Mouse (Mus musculus) lung, adult 2 months (tissue): Measurements from ENCODE around the gene Phf21b. TPM values are rescaled to one million over a fixed set of nuclear protein-coding genes. Genes with fewer than 3 reads are reported as not detected.

Source experiments
- DNase-seq: peaks from one replicate; pipeline ENCODE4 v3.0.0; 2022
- H3K4me1 ChIP-seq: fragments of 200-500 bp; 2 replicates; pipeline ENCODE4 v1.6.1; 2011; ENCODE audit warnings: low read length; ENCODE audit not compliant: control insufficient read depth, insufficient read depth
- H3K4me3 ChIP-seq: fragments of 200-500 bp; replicated peaks from 2 replicates; pipeline ENCODE3; 2011; ENCODE audit warnings: low read depth, mild to moderate bottlenecking, control low read depth, low read length; ENCODE audit errors: extremely low read depth
- CTCF ChIP-seq: fragments of 200-500 bp; IDR thresholded peaks from 2 replicates; pipeline ENCODE4 v1.5.1; 2011; ENCODE audit warnings: mild to moderate bottlenecking, low read length, control low read depth; ENCODE audit not compliant: insufficient read depth
- POLR2A ChIP-seq: fragments of 200-500 bp; IDR thresholded peaks from 2 replicates; pipeline ENCODE4 v1.6.1; 2011; ENCODE audit warnings: low read depth, mild to moderate bottlenecking, control low read depth, low read length, borderline replicate concordance; ENCODE audit errors: extremely low read depth
- WGBS: fragments of 180-500 bp; shearing (Covaris S2); methylation state at CpG from one replicate; pipeline ENCODE4 v1.1.7; 2018; 5-methylcytosine and 5-hydroxymethylcytosine counted together
- polyA plus RNA-seq: library from polyadenylated mRNA; depleted of rRNA; stranded (reverse); fragments of >200 nt; gene quantifications from 2 replicates; pipeline ENCODE4 v1.2.3, GENCODE M21; 2012

Gene Phf21b
- polyA plus RNA-seq, 1 experiment, result 2.2 TPM

GRCm38 (mm10) chr15:84850321-84850720, 5.5 kb downstream of the Phf21b start:
- peaks cover 3% of the 10 kb centered on the region; the same call in 1 of the 2 replicates for H3K4me1 ChIP-seq
- H3K4me3 ChIP-seq, result no peak overlapping the region
- 95% methylated on average over 1 of the region's 1 CpGs for WGBS
- no peak for DNase-seq
- TF ChIP-seq CTCF (no peak), POLR2A (no peak)

GRCm38 (mm10) chr15:84846216-84846615, 9.6 kb downstream of the Phf21b start:
- TF ChIP-seq POLR2A (no peak), CTCF (no peak)
- DNase-seq, result no peak
- Histone ChIP-seq H3K4me3 (no peak overlapping the region), H3K4me1 (no peaks in the 10 kb centered on the region)
- WGBS, result 54% methylated on average over 3 of the region's 3 CpGs

- Histone ChIP-seq H3K4me3 (no peak overlapping the region), H3K4me1 (no peaks in the 10 kb centered on the region)
- WGBS, result 59% methylated on average over 4 of the region's 4 CpGs
- no peak for DNase-seq
- TF ChIP-seq POLR2A, result no peak
Measured at GRCm38 (mm10) chr15:84844831-84845230, 11.0 kb downstream of the Phf21b start.

- no peak for DNase-seq
- no peaks in the 10 kb centered on the region for H3K4me1 ChIP-seq
- WGBS, result 40% methylated on average over 10 of the region's 10 CpGs
- no peak overlapping the region for H3K4me3 ChIP-seq
- TF ChIP-seq POLR2A (no peak), CTCF (no peak)
Measured at GRCm38 (mm10) chr15:84843034-84843433, 12.8 kb downstream of the Phf21b start.

- WGBS, result 26% methylated on average over 19 of the region's 19 CpGs
- Histone ChIP-seq H3K4me3 (no peak overlapping the region), H3K4me1 (no peaks in the 10 kb centered on the region)
- TF ChIP-seq CTCF (no peak), POLR2A (no peak)
- DNase-seq, result no peak
Measured at GRCm38 (mm10) chr15:84841925-84842821, 13.7 kb downstream of the Phf21b start.

GRCm38 (mm10) chr15:84840560-84840959, 15.3 kb downstream of the Phf21b start:
- TF ChIP-seq CTCF, result no peak
- no peak for TF ChIP-seq POLR2A
- DNase-seq, result no peak
- no peak overlapping the region for H3K4me3 ChIP-seq
- WGBS, result 50% methylated on average over 3 of the region's 3 CpGs
- H3K4me1 ChIP-seq, result no peaks in the 10 kb centered on the region

- WGBS, result 63% methylated on average over 3 of the region's 3 CpGs
- Histone ChIP-seq H3K4me1 (no peaks in the 10 kb centered on the region), H3K4me3 (no peak overlapping the region)
- DNase-seq, result no peak
- no peak for TF ChIP-seq POLR2A
- no peak for TF ChIP-seq CTCF
Measured at GRCm38 (mm10) chr15:84839521-84839920, 16.3 kb downstream of the Phf21b start.

- H3K4me3 ChIP-seq, result no peak overlapping the region
- no peaks in the 10 kb centered on the region for H3K4me1 ChIP-seq
- DNase-seq, result no peak
- no peak for TF ChIP-seq POLR2A
- TF ChIP-seq CTCF, result no peak
- 85% methylated on average over 6 of the region's 6 CpGs for WGBS
Measured at GRCm38 (mm10) chr15:84837896-84838295, 18.0 kb downstream of the Phf21b start.

- Histone ChIP-seq H3K4me3 (no peak overlapping the region), H3K4me1 (no peaks in the 10 kb centered on the region)
- TF ChIP-seq POLR2A (no peak), CTCF (peak; percentile 21; the same call in 1 of the 2 replicates)
- peak; percentile 73 for DNase-seq
- 2% methylated on average over 15 of the region's 15 CpGs for WGBS
Measured at GRCm38 (mm10) chr15:84829416-84829815, 26.4 kb downstream of the Phf21b start.

GRCm38 (mm10) chr15:84828603-84829002, 27.2 kb downstream of the Phf21b start:
- 89% methylated on average over 12 of the region's 12 CpGs for WGBS
- no peaks in the 10 kb centered on the region for H3K4me1 ChIP-seq

More at GRCm38 (mm10) chr15:84828603-84829002, 27.2 kb downstream of the Phf21b start:
- TF ChIP-seq POLR2A (no peak), CTCF (no peak)
- no peak overlapping the region for H3K4me3 ChIP-seq
- no peak for DNase-seq
